Mouse (Mus musculus) A20 (cell line): Measurements from ENCODE around the gene Marf1.
"Not testable (repeated sequence)": the region's sequence is repeated elsewhere in the genome, so short reads cannot be mapped to it uniquely, and the experiment has no call there.

Experiments used
- DNase-seq: peaks from one replicate; pipeline ENCODE4 v3.0.0-alpha.2; 2011; ENCODE audit warnings: low read depth, low spot score

Gene Marf1

DNA sequence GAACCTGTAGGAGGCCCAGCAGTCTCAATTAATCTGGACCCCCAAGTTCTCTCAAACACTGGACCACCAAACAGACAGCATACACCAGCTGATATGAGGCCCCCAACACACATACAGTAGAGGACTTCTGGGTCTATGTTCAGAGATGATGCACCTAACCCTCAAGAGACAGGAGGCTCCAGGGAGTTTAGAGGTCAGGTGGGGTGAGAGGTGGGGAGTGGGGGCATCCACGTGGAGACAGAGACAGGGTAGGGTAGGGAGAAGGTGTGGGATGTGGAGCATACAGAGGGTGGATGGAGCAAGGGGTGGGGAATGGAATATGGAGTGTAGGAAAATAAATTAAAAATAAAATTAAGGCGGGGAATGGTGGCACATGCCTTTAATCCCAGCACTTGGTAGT is 94.5 kb downstream of the Marf1 start:
- DNase-seq: not testable (repeated sequence)

GRCm38 (mm10) chr16:14066571-14066970 is 96.6 kb downstream of the Marf1 start:
- not testable (repeated sequence) for DNase-seq

DNA sequence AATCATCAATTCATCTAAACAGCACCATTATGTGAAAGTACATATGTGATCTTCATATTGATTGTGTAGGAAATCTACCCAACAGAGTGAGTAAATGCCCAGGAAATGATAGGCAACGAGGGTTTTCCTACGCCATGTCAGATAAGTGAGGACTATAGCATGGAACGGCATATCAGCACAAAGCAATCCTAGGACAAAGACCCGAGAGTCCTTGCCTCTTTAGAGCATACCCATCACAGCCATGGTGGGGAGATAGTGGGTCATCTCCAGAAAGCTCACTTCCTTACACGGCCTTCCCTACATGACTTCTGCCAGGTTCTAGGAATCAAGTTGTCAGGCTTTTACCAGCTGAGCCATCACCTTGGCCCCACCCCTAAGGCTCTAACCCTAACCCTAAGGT is 103.3 kb downstream of the Marf1 start:
- no peak for DNase-seq
